Comparison of ENCODE assay signal across 17 mouse cellular contexts in the genomic region with DNA sequence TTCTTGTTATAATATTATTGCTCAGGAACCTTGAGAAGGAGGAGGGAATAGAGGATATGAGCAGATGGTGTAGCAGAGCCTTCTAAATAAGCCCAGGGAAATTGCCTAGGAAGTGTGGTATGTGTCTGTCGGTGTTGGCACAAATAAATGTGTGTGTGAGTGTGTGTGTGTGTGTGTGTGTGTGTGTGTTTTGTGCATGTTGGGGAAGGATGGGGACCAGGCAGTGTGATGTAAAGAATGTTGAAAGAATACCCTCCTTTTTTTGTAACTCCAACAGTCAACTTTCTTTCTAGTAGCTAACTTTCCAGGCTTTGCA.
A peak's percentile ranks its signal among the peaks of the same experiment; 100 is the strongest.
DNase-seq lines count a peak whose midpoint lies in the region; ATAC-seq lines count a peak whose summit lies in the region.
"Had no signal": no experiment of that assay in that cellular context is flagged by ENCODE, and none has a peak within 500 bp of the region (broad histone marks: within the 10 kb centered on the region; RNA-seq: fewer than 3 reads in every experiment).

No protein-coding gene starts in this region.

- no peaks in the 10 kb centered on the region for H3K4me1 ChIP-seq in heart, embryonic 12.5 days (replicated peaks)
- H3K4me1 ChIP-seq: neural tube, embryonic 15.5 days had no signal

- no peak overlapping the region for H3K9ac ChIP-seq in heart, embryonic 12.5 days
- H3K9ac ChIP-seq: hindbrain, embryonic 13.5 days; neural tube, embryonic 15.5 days had no signal

- H3K27me3 ChIP-seq in heart, embryonic 12.5 days (replicated peaks) = peaks cover 4% of the 10 kb centered on the region; the same call in 1 of the 2 replicates
- H3K27me3 ChIP-seq: hindbrain, embryonic 13.5 days; neural tube, embryonic 15.5 days had no signal

- no peaks in the 10 kb centered on the region for H3K9me3 ChIP-seq in heart, embryonic 12.5 days (replicated peaks)
- H3K9me3 ChIP-seq: hindbrain, embryonic 13.5 days; neural tube, embryonic 15.5 days had no signal

- WGBS in heart, embryonic 12.5 days = 70% methylated on average over 1 of the region's 1 CpGs

- no peak overlapping the region for H3K4me2 ChIP-seq in heart, embryonic 12.5 days
- H3K4me2 ChIP-seq: hindbrain, embryonic 13.5 days; midbrain, embryonic 11.5 days; neural tube, embryonic 15.5 days had no signal

- peak; percentile 20 to 53 for DNase-seq in frontal cortex, adult 2 months (ENCODE audit: extremely low spot score in 1 of 2, low spot score in 1 of 2)
- no peak for DNase-seq in frontal cortex, postnatal 14 days (ENCODE audit: low spot score in 2 of 2)
- peak; percentile 38 for DNase-seq in right cerebral cortex, postnatal 10 days (ENCODE audit: low spot score in 2 of 2)
- DNase-seq in right cerebral cortex, postnatal 14 days = no peak
- peak; percentile 42 to 51 for DNase-seq in cerebellum, postnatal 10 days
- DNase-seq in telencephalon, adult 2 months (ENCODE audit: low read depth, low spot score) = peak; percentile 50
- no peak for DNase-seq in adrenal gland, postnatal 10 days
- DNase-seq: adrenal gland, adult 2 months; heart, adult 11 months; lung, postnatal 36 days had no signal

- no peak overlapping the region for H3K4me3 ChIP-seq in heart, embryonic 12.5 days
- H3K4me3 ChIP-seq: hindbrain, embryonic 13.5 days; left cerebral cortex, adult 2 months; neural tube, embryonic 15.5 days had no signal

- no peaks in the 10 kb centered on the region for H3K36me3 ChIP-seq in heart, embryonic 12.5 days
- H3K36me3 ChIP-seq: hindbrain, embryonic 13.5 days; neural tube, embryonic 15.5 days had no signal

- no peak for ATAC-seq in heart, embryonic 12.5 days (ENCODE audit: insufficient number of reproducible peaks, low FRiP score)
- ATAC-seq: intestine, postnatal 0 days had no signal

- H3K27ac ChIP-seq in heart, embryonic 12.5 days (ENCODE audit: poor library complexity, severe bottlenecking) = no peak overlapping the region
- H3K27ac ChIP-seq: kidney, postnatal 0 days; left cerebral cortex, adult 2 months; neural tube, embryonic 15.5 days had no signal

Comparison
In these comparisons a context has a peak if more than half of its experiments do, and no peak if none do; other contexts are left out.
1. DNase-seq: peak in frontal cortex, adult 2 months (2 of 2), right cerebral cortex, postnatal 10 days (2 of 2), cerebellum, postnatal 10 days (2 of 2) and telencephalon, adult 2 months (single experiment); none in frontal cortex, postnatal 14 days (0 of 2), right cerebral cortex, postnatal 14 days (single experiment) and adrenal gland, postnatal 10 days (single experiment).